ENCODE assay signal across 8 mouse cellular contexts in the genomic region with DNA sequence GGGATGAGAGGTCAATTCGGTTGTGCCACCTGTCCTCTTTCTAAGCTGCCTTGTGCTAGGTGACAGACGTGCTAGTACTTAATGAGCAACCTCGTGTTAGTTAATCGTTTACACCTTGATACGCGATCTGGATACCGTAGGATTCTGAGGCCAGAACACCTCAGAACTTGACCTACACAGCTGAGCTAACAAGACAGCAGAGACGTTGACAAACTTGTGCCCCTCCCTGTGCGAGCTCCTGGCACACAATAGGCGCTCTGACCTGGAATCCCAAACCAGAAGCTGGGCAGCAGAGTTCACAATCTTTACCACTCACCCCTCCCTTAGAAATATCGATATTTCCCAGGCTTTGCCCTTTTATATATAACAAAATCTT. TPM values are rescaled to one million over a fixed set of nuclear protein-coding genes. Genes with fewer than 3 reads are reported as not detected.
DNase-seq lines count a peak whose midpoint lies in the region; ATAC-seq and TF ChIP-seq lines count a peak whose summit lies in the region.

No protein-coding gene starts in this region.

- no peaks in the 10 kb centered on the region for H3K36me3 ChIP-seq in heart, embryonic 11.5 days (ENCODE audit: control insufficient read depth, insufficient read depth, low read length)
- no peaks in the 10 kb centered on the region for H3K36me3 ChIP-seq in hindbrain, embryonic 12.5 days
- H3K36me3 ChIP-seq in liver, embryonic 12.5 days: peaks cover 18% of the 10 kb centered on the region
- H3K36me3 ChIP-seq in neural tube, embryonic 15.5 days: no peaks in the 10 kb centered on the region

- ATAC-seq in heart, embryonic 11.5 days (replicated peaks; ENCODE audit: insufficient number of reproducible peaks, low FRiP score, low TSS enrichment): no peak
- peak; percentile 14; the same call in 1 of the 2 replicates for ATAC-seq in hindbrain, embryonic 12.5 days (ENCODE audit: low FRiP score)
- ATAC-seq in liver, embryonic 12.5 days: peak; percentile 28
- no peak for ATAC-seq in neural tube, embryonic 15.5 days (ENCODE audit: low FRiP score)

- WGBS in heart, embryonic 11.5 days (ENCODE audit: insufficient replicate concordance): under 1% methylated on average over 11 of the region's 11 CpGs
- under 1% methylated on average over 11 of the region's 11 CpGs for WGBS in hindbrain, embryonic 12.5 days
- under 1% methylated on average over 11 of the region's 11 CpGs for WGBS in liver, embryonic 12.5 days (ENCODE audit: insufficient replicate concordance)
- under 1% methylated on average over 11 of the region's 11 CpGs for WGBS in neural tube, embryonic 15.5 days

- peak overlapping the region; percentile 68 for H3K4me3 ChIP-seq in heart, embryonic 11.5 days (ENCODE audit: low read depth, low read length)
- H3K4me3 ChIP-seq in bone marrow macrophage, adult 2 months (ENCODE audit: insufficient read depth, low read length): peak overlapping the region; percentile 67
- H3K4me3 ChIP-seq in hindbrain, embryonic 12.5 days: peak overlapping the region; percentile 65
- H3K4me3 ChIP-seq in liver, embryonic 12.5 days: peak overlapping the region; percentile 87
- peak overlapping the region; percentile 62 for H3K4me3 ChIP-seq in neural tube, embryonic 15.5 days (replicated peaks)

- no peak for DNase-seq in heart, postnatal 25 days (ENCODE audit: low spot score)
- DNase-seq in gastrocnemius, postnatal 4 days (ENCODE audit: low spot score in 2 of 2): no peak
- DNase-seq in right cerebral cortex, adult 18-20 months: no peak

- H3K9ac ChIP-seq in heart, embryonic 11.5 days (ENCODE audit: low read depth, low read length): peak overlapping the region; percentile 69; the same call in 1 of the 2 replicates
- H3K9ac ChIP-seq in hindbrain, embryonic 12.5 days: 0 out of 2 replicates have a peak overlapping the region, but pooled peaks have one; percentile 15
- peak overlapping the region; percentile 91 for H3K9ac ChIP-seq in liver, embryonic 12.5 days
- H3K9ac ChIP-seq in neural tube, embryonic 15.5 days (replicated peaks): no peak overlapping the region

- intact Hi-C loops in heart, postnatal 25 days (cut with DNase I): loop anchor here (5.0 kb wide), 1 partner anchor 54 kb away; no protein-coding TSS in a partner anchor

- peaks cover 13% of the 10 kb centered on the region for H3K27me3 ChIP-seq in heart, embryonic 11.5 days (ENCODE audit: control insufficient read depth, insufficient read depth, low read length)
- H3K27me3 ChIP-seq in hindbrain, embryonic 12.5 days: peaks cover 54% of the 10 kb centered on the region
- H3K27me3 ChIP-seq in liver, embryonic 12.5 days (replicated peaks): peaks cover 8% of the 10 kb centered on the region
- peaks cover 55% of the 10 kb centered on the region for H3K27me3 ChIP-seq in neural tube, embryonic 15.5 days (replicated peaks)

- peak overlapping the region; percentile 63; the same call in 1 of the 2 replicates for H3K27ac ChIP-seq in heart, embryonic 11.5 days (ENCODE audit: low read depth, low read length)
- no peak overlapping the region for H3K27ac ChIP-seq in bone marrow macrophage, adult 2 months (ENCODE audit: insufficient read depth, low read depth, low read length)
- H3K27ac ChIP-seq in hindbrain, embryonic 12.5 days: no peak overlapping the region
- H3K27ac ChIP-seq in liver, embryonic 12.5 days: peak overlapping the region; percentile 84
- no peak overlapping the region for H3K27ac ChIP-seq in neural tube, embryonic 15.5 days (replicated peaks)

- H3K9me3 ChIP-seq in heart, embryonic 11.5 days (replicated peaks; ENCODE audit: control insufficient read depth, low read length): no peaks in the 10 kb centered on the region
- H3K9me3 ChIP-seq in hindbrain, embryonic 12.5 days (replicated peaks): no peaks in the 10 kb centered on the region
- no peaks in the 10 kb centered on the region for H3K9me3 ChIP-seq in liver, embryonic 12.5 days (replicated peaks)
- no peaks in the 10 kb centered on the region for H3K9me3 ChIP-seq in neural tube, embryonic 15.5 days (replicated peaks)

- no peak for TF ChIP-seq POLR2A in bone marrow macrophage, adult 2 months (IDR thresholded peaks at IDR 0.05; ENCODE audit: borderline replicate concordance, low read depth, low read length)

- H3K4me1 ChIP-seq in heart, embryonic 11.5 days (ENCODE audit: control insufficient read depth, insufficient read depth, low read length): peaks cover 19% of the 10 kb centered on the region
- H3K4me1 ChIP-seq in bone marrow macrophage, adult 2 months (ENCODE audit: control insufficient read depth, insufficient read depth, low read length): peaks cover 3% of the 10 kb centered on the region; the same call in 1 of the 2 replicates
- peaks cover 38% of the 10 kb centered on the region for H3K4me1 ChIP-seq in hindbrain, embryonic 12.5 days
- H3K4me1 ChIP-seq in liver, embryonic 12.5 days: peaks cover 56% of the 10 kb centered on the region
- H3K4me1 ChIP-seq in neural tube, embryonic 15.5 days: peaks cover 40% of the 10 kb centered on the region

- H3K4me2 ChIP-seq in heart, embryonic 11.5 days: peak overlapping the region; percentile 93
- peak overlapping the region; percentile 95 for H3K4me2 ChIP-seq in hindbrain, embryonic 12.5 days (replicated peaks)
- H3K4me2 ChIP-seq in liver, embryonic 12.5 days: peak overlapping the region; percentile 96
- peak overlapping the region; percentile 83 for H3K4me2 ChIP-seq in neural tube, embryonic 15.5 days

- no peak for TF ChIP-seq CTCF in bone marrow macrophage, adult 2 months (IDR thresholded peaks at IDR 0.05; ENCODE audit: low read depth, low read length)

RNA-seq across cellular contexts. Expression of a gene that starts 0.6 kb away (rescaled TPM):
- polyA plus RNA-seq in heart, embryonic 11.5 days (2014; fragmentation: Nextera tagmentation; extraction: Ambion mirVana): 1.4 and 2.2 TPM in 2 replicates
- 1 to 10 TPM; 4.0 to 5.8 TPM for total RNA-seq in heart, postnatal 25 days (2021)
- 2.4 TPM in 2 replicates for polyA plus RNA-seq in bone marrow macrophage, adult 2 months (2012; ENCODE audit: insufficient read depth, insufficient read length, missing spikeins)
- 0.48 and 0.56 TPM in 2 replicates for polyA plus RNA-seq in hindbrain, embryonic 12.5 days (2016; fragmentation: Nextera tagmentation; extraction: Ambion mirVana)
- 3.6 and 4.1 TPM in 2 replicates for polyA plus RNA-seq in liver, embryonic 12.5 days (2016; fragmentation: Nextera tagmentation; extraction: Ambion mirVana)
- polyA plus RNA-seq in neural tube, embryonic 15.5 days (2015; fragmentation: Nextera tagmentation; extraction: Ambion mirVana): 0.26 and 0.74 TPM in 2 replicates
- total RNA-seq in gastrocnemius, postnatal 4 days (2021): 1 to 10 TPM; 4.2 to 5.0 TPM

RNA-seq across cellular contexts. Expression of a gene that starts 47.9 kb away (rescaled TPM):
- polyA plus RNA-seq in heart, embryonic 11.5 days (2014; fragmentation: Nextera tagmentation; extraction: Ambion mirVana): 6.1 and 6.8 TPM in 2 replicates
- total RNA-seq in heart, postnatal 25 days (2021): 10 to 100 TPM; 16.9 to 17.6 TPM
- 8.3 and 8.5 TPM in 2 replicates for polyA plus RNA-seq in bone marrow macrophage, adult 2 months (2012; ENCODE audit: insufficient read depth, insufficient read length, missing spikeins)
- polyA plus RNA-seq in hindbrain, embryonic 12.5 days (2016; fragmentation: Nextera tagmentation; extraction: Ambion mirVana): 7.6 and 7.8 TPM in 2 replicates
- 1.6 and 2.3 TPM in 2 replicates for polyA plus RNA-seq in liver, embryonic 12.5 days (2016; fragmentation: Nextera tagmentation; extraction: Ambion mirVana)
- polyA plus RNA-seq in neural tube, embryonic 15.5 days (2015; fragmentation: Nextera tagmentation; extraction: Ambion mirVana): 3.7 and 3.9 TPM in 2 replicates
- 10 to 100 TPM; 21.9 to 27.4 TPM for total RNA-seq in gastrocnemius, postnatal 4 days (2021)

Comparison
In these comparisons a context has a peak if more than half of its experiments do, and no peak if none do; other contexts are left out.
1. ATAC-seq: peak in hindbrain, embryonic 12.5 days (single experiment) and liver, embryonic 12.5 days (single experiment); none in heart, embryonic 11.5 days (single experiment) and neural tube, embryonic 15.5 days (single experiment).
2. H3K27ac ChIP-seq: peak in heart, embryonic 11.5 days (single experiment) and liver, embryonic 12.5 days (single experiment); none in bone marrow macrophage, adult 2 months (single experiment), hindbrain, embryonic 12.5 days (single experiment) and neural tube, embryonic 15.5 days (single experiment).
3. Peak in every context shown above with its lines, with median percentiles within 50 percentile points of each other: H3K4me2 ChIP-seq and H3K4me3 ChIP-seq.